Mouse (Mus musculus) adrenal gland, adult 18-20 months (tissue): ENCODE measurements around the gene Nav1. TPM values are rescaled to one million over a fixed set of nuclear protein-coding genes. Genes with fewer than 3 reads are reported as not detected.

ENCODE experiments used
- microRNA-seq, 2 experiments: library from miRNA; unstranded; fragments of <30 nt; microRNA quantifications; one replicate each; pipeline ENCODE4 v1.2.0; 2021; ENCODE audit warnings: borderline number of aligned reads in 2 of 2
- total RNA-seq, 2 experiments: library from RNA; stranded (reverse); gene quantifications; 1 replicate in 1 of 2; 2 replicates in 1 of 2; pipeline ENCODE4 v1.2.3; 2021

Nav1 gene
- total RNA-seq, 2 experiments from 2014 or later: 11.2 to 15.3 TPM

Small RNAs within 50 kb of the gene (microRNA-seq; reads per million reads assigned to microRNA genes)
- 1.9 to 2.4 reads per million in 2 experiments for gene Mir1231

Other genes with a start within 250 kb of the Nav1 start
- 1 to 10 TPM; 6.6 to 7.1 TPM for gene Shisa4, start 232.1 kb downstream of the Nav1 start, total RNA-seq
- gene Ipo9, start 176.8 kb downstream of the Nav1 start, total RNA-seq: 10 to 100 TPM; 55.5 to 87.5 TPM
- gene Csrp1, start 112.8 kb upstream of the Nav1 start, total RNA-seq: 100 to 1,000 TPM in 1 of 2 experiments, 10 to 100 TPM in 1; 63.7 to 118 TPM
- gene Phlda3, start 158.8 kb upstream of the Nav1 start, total RNA-seq: 100 to 1,000 TPM in 1 of 2 experiments, 10 to 100 TPM in 1; 35.0 to 166 TPM
- gene Tnni1, start 172.1 kb upstream of the Nav1 start, total RNA-seq: under 1 TPM in 1 of 2 experiments, not detected in 1; 0.26 TPM
- under 1 TPM in 1 of 2 experiments, not detected in 1; 0.33 TPM for gene Lad1, start 211.3 kb upstream of the Nav1 start, total RNA-seq
- 1 to 10 TPM; 1.3 to 2.2 TPM for gene Tnnt2, start 229.1 kb upstream of the Nav1 start, total RNA-seq